Mouse (Mus musculus): ENCODE data around the gene Rbm46.

GRCm38 (mm10) chr3:82877258-82877657 lies 975 bp upstream of the Rbm46 start:
- peak; percentile 71 for TF ChIP-seq CTCF (IDR thresholded peaks at IDR 0.05; ENCODE audit: low read depth)
- no peak for TF ChIP-seq EP300 (IDR thresholded peaks at IDR 0.05; ENCODE audit: low read depth)
